Mouse (Mus musculus): Measurements from ENCODE around the gene Apex1.
"Not testable (repeated sequence)": the region's sequence is repeated elsewhere in the genome, so short reads cannot be mapped to it uniquely, and the experiment has no call there.

Apex1 gene

GRCm38 (mm10) chr14:50924281-50925064, at the start of gene Apex1, which contains the start of gene Osgep:
Apex1 (plus strand) TSS chr14:50924968.
Osgep (minus strand) TSS chr14:50924893.
- peak; percentile 99 for DNase-seq

- DNase-seq = no peak
Observed at GRCm38 (mm10) chr14:50875175-50875574, 49.6 kb upstream of the Apex1 start.

- no peak for DNase-seq
Observed at GRCm38 (mm10) chr14:50875591-50876230, 49.1 kb upstream of the Apex1 start.

- DNase-seq = no peak
Observed at GRCm38 (mm10) chr14:50876236-50876950, 48.4 kb upstream of the Apex1 start.

GRCm38 (mm10) chr14:50891621-50892020, 33.1 kb upstream of the Apex1 start:
- no peak for DNase-seq

GRCm38 (mm10) chr14:50892091-50892490, 32.7 kb upstream of the Apex1 start:
- no peak for DNase-seq

GRCm38 (mm10) chr14:50892541-50893459, 32.0 kb upstream of the Apex1 start:
- peak; percentile 67 for DNase-seq

GRCm38 (mm10) chr14:50895407-50895806, 29.4 kb upstream of the Apex1 start:
- no peak for DNase-seq

- DNase-seq = peak; percentile 86
Observed at GRCm38 (mm10) chr14:50895985-50896746, 28.6 kb upstream of the Apex1 start.

- no peak for DNase-seq
Observed at GRCm38 (mm10) chr14:50896747-50897373, 27.9 kb upstream of the Apex1 start.

GRCm38 (mm10) chr14:50897374-50897765, 27.4 kb upstream of the Apex1 start, which contains the start of gene Klhl33:
Klhl33 (minus strand) TSS chr14:50897507.
- peak; percentile 11 for DNase-seq

- DNase-seq = not testable (repeated sequence)
Observed at GRCm38 (mm10) chr14:50897992-50898391, 26.8 kb upstream of the Apex1 start.

- peak; percentile 46 for DNase-seq
Observed at GRCm38 (mm10) chr14:50903973-50904827, 20.6 kb upstream of the Apex1 start.

- no peak for DNase-seq
Observed at GRCm38 (mm10) chr14:50904828-50905129, 20.0 kb upstream of the Apex1 start.

GRCm38 (mm10) chr14:50905327-50905726, 19.4 kb upstream of the Apex1 start:
- not testable (repeated sequence) for DNase-seq

GRCm38 (mm10) chr14:50908126-50908525, 16.6 kb upstream of the Apex1 start:
- no peak for DNase-seq

GRCm38 (mm10) chr14:50911356-50911755, 13.4 kb upstream of the Apex1 start:
- no peak for DNase-seq

GRCm38 (mm10) chr14:50923437-50923836, 1.3 kb upstream of the Apex1 start:
- not testable (repeated sequence) for DNase-seq

- DNase-seq = no peak
Observed at GRCm38 (mm10) chr14:50925111-50925920, 548 bp downstream of the Apex1 start.

All from lung, postnatal 10 days (tissue).